Mouse (Mus musculus) adrenal gland, postnatal 4 days (tissue): ENCODE results near the gene Dixdc1. TPM values are rescaled to one million over a fixed set of nuclear protein-coding genes. Genes with fewer than 3 reads are reported as not detected.

Experiments used
- DNase-seq, 2 experiments: peaks; one replicate each; pipeline ENCODE4 v3.0.0; 2021 to 2022; ENCODE audit warnings: low spot score in 2 of 2, mixed read lengths in 2 of 2
- long read RNA-seq, 2 experiments: library from polyadenylated mRNA; stranded (forward); transcript quantifications; one replicate each; pipeline ENCODE4 v2.0.0; 2021
- total RNA-seq, 2 experiments: library from RNA; stranded (reverse); gene quantifications; 2 replicates each; pipeline ENCODE4 v1.2.3; 2021

Gene Dixdc1
- total RNA-seq: 10 to 100 TPM; 16.0 to 19.7 TPM
- long read RNA-seq, experiment 1, partial matches to known transcripts: 1 of 3 reads
- long read RNA-seq, experiment 1, other reads (novel, unspliced or antisense): 2 of 3 reads
- long read RNA-seq, experiment 2, partial matches to known transcripts: 3 of 10 reads
- long read RNA-seq, experiment 2, other reads (novel, unspliced or antisense): 6 of 10 reads

GRCm38 (mm10) chr9:50738914-50739870 lies at the start of gene Dixdc1:
Gene Dixdc1 (minus strand): TSS chr9:50739517.
- peak; percentile 90 to 94 for DNase-seq

GRCm38 (mm10) chr9:50782155-50782554 lies 42.8 kb upstream of the Dixdc1 start:
- DNase-seq: no peak

- DNase-seq: no peak
These were observed 36.9 kb upstream of the Dixdc1 start for GRCm38 (mm10) chr9:50776162-50776760.

GRCm38 (mm10) chr9:50775662-50776126 lies 36.4 kb upstream of the Dixdc1 start:
- DNase-seq: no peak

GRCm38 (mm10) chr9:50774991-50775612 lies 35.8 kb upstream of the Dixdc1 start, which contains the start of the genes Alg9 and 1110032A03Rik:
Gene Alg9 (plus strand): TSS chr9:50775019.
Gene 1110032A03Rik (minus strand): TSS chr9:50775520.
- peak; percentile 75 to 83 for DNase-seq

GRCm38 (mm10) chr9:50774026-50774462 lies 34.7 kb upstream of the Dixdc1 start:
- no peak for DNase-seq

GRCm38 (mm10) chr9:50770011-50770410 lies 30.7 kb upstream of the Dixdc1 start:
- DNase-seq: no peak

GRCm38 (mm10) chr9:50768107-50769002 lies 29.0 kb upstream of the Dixdc1 start, which contains the start of gene Fdxacb1:
Gene Fdxacb1 (plus strand): TSS chr9:50768236.
- DNase-seq: peak; percentile 84 to 95

- DNase-seq: no peak
These were observed 28.3 kb upstream of the Dixdc1 start for GRCm38 (mm10) chr9:50767531-50768106.

GRCm38 (mm10) chr9:50763331-50763730 lies 24.0 kb upstream of the Dixdc1 start:
- DNase-seq: no peak

- DNase-seq: no peak
These were observed 22.4 kb upstream of the Dixdc1 start for GRCm38 (mm10) chr9:50761520-50762243.

GRCm38 (mm10) chr9:50756711-50757110 lies 17.4 kb upstream of the Dixdc1 start:
- no peak for DNase-seq

GRCm38 (mm10) chr9:50753947-50754346 lies 14.6 kb upstream of the Dixdc1 start:
- no peak for DNase-seq

GRCm38 (mm10) chr9:50752784-50753615 lies 13.7 kb upstream of the Dixdc1 start:
- DNase-seq: no peak

GRCm38 (mm10) chr9:50752054-50752602 lies 12.8 kb upstream of the Dixdc1 start, which contains the start of gene Hspb2:
Gene Hspb2 (minus strand): TSS chr9:50752354.
- no peak for DNase-seq

- DNase-seq: no peak
These were observed 12.0 kb upstream of the Dixdc1 start, which contains the start of gene Cryab for GRCm38 (mm10) chr9:50751323-50751722. Gene Cryab (plus strand): TSS chr9:50751325.

- DNase-seq: no peak
These were observed 11.4 kb upstream of the Dixdc1 start for GRCm38 (mm10) chr9:50750706-50751105.
